Mouse (Mus musculus): ENCODE results near the gene Coq9.

DNA sequence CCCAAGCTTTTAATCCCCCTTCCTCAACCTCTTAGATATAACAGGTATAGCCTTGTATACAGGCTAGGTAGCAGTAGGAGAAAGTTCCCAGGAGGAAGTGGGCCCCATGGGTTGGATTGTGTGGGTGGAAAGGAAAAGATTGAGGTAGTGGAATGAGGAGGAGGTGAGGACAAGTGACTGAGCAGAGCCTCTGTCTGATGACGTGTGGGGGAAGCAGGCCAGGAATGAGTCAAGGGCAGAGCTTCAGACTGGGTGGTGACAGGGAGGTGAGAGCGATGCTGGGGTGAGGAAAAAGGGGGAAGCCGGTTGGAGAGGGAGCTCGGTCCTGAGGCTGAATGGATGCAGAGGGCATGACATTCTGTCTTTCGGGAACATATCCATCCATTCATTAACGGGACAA is 34.6 kb upstream of the Coq9 start:
- no peak for TF ChIP-seq POLR2A (IDR thresholded peaks at IDR 0.05; ENCODE audit: low read depth, low read length)
- TF ChIP-seq CTCF (conservative IDR thresholded peaks at IDR 0.05; ENCODE audit: insufficient read depth, insufficient read length, low read depth, low read length): no peak
